Mouse (Mus musculus) embryo, embryonic 9.5 days (tissue): ENCODE results near the gene Gm8122.
"Not testable (repeated sequence)": the region's sequence is repeated elsewhere in the genome, so short reads cannot be mapped to it uniquely, and the experiment has no call there.

Source experiments
- DNase-seq: peaks from one replicate; pipeline ENCODE4 v3.0.0-alpha.2; 2017; ENCODE audit errors: extremely low spot score

The Gm8122 gene

DNA sequence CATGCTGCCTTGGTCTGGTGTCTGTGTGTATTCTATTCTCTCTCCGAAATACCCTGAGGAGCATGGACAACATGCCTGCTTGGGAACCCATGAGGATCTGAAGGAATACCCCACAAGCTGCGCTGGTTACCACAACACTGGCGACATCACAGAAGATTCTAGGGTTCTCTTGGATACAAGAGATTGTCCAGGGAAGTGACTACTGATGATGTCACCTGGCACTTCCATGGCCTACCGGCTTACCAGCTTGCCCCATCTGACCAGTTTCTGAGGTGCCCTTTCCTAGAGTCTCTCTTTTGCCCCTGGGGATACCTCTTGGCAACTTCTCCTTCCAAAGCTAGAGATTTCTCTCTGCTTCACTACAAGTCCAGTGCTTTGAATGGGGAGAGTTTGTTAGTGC is at the start of gene Gm8122:
TSS of gene Gm8122 (minus strand) at position 101 of the 400 bp plus-strand sequence.
- DNase-seq, result not testable (repeated sequence)

DNA sequence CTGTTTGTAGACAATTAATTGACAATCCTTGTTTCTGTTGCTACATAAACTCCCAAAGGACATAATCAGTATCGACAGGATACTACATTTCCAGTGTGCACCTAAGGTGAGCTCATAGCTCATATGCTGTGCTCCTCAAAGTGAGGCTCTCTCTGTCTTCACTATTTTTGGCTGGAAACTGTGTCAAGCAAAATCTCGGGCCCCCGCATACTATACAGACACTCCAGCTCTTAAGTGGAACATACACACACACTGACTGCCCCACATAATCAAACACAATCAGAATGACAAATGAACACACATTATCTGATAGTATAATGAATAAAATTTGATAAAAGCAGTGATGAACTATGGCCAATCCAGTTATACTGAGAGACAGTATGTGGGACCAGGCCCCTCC is 43.6 kb upstream of the Gm8122 start:
- DNase-seq, result not testable (repeated sequence)

DNA sequence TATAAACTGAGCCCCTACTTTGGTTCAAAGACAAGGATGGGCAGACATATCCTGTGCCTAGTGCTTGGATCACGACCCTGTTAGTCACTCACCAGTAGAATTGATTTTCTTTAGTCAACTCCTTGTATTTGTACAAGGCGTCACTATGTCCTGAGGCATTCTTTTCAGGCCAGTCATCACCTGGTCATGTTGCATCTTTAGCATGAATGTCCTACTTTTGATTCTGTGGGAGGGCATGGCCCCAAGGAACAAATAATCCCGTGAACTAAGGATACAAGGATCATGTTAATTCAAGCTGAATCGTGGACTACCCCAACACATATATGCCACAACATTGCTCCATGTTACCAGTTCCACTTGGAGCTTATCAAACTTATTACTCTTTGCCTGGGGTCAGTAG is 43.0 kb upstream of the Gm8122 start:
- not testable (repeated sequence) for DNase-seq

DNA sequence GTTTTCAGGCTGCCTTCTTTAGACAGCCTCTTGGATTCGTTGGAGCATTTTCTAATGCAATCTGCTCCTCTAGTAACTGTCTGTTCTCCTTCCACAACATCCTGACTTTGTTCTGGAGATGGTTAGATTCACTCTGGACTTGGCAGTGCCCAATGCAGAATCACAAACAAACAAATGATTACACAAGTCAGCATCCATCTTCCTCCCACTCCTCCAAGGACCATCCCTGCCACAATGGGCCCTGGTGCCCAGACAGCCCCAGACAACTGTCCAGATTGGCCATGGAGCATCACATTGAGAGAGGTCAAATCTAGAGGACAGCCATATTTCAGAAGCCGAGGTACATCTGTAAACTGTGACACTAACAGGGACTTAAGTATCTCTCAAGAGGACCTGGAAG is 42.4 kb upstream of the Gm8122 start:
- not testable (repeated sequence) for DNase-seq

DNA sequence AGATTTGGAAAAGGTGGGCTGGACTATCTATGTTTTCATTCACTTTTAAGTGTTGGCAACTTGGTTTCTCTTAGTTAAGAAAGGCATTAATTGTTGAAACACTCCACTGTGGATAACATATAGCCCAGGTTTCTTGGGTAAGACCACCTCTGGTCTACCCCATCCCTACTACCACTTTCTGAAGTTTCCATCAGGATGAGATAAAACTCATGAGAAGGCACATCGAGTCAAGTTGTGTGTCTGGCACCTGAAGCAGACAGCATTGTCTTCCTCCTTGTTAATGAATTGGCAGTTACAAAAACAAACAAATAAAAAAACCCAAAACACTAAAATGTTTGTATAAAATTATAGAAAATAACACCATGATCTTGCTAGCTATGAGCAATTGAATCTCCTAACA is 40.6 kb upstream of the Gm8122 start:
- DNase-seq, result not testable (repeated sequence)

DNA sequence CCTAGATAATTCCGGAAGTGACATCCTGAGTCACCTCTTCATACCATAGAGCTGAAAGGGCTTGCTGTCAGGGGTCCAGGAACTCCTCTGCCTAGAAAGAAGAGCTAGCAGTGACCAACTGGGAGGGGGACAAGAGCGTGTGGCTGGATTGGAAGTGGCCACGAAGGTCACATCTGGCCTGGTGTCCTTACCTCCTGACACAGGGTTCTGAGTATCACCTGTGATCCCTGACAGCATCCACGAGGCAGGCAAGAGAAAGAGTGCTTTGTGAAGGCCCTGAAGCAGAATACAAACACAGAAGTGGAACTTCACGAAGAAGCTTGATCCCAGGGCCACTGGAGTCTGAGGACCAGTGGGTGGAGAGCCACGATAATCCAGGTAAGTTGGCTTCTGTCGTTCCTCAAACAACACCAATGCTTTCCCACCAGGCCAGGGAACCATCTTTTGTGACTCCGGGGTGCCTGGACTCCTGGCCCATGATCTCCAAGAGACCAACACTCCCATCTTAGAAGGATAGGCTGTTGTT is 39.9 kb upstream of the Gm8122 start, which contains the start of gene Gm9732:
TSS of gene Gm9732 (plus strand) at position 51 of the 526 bp plus-strand sequence.
- DNase-seq, result not testable (repeated sequence)

DNA sequence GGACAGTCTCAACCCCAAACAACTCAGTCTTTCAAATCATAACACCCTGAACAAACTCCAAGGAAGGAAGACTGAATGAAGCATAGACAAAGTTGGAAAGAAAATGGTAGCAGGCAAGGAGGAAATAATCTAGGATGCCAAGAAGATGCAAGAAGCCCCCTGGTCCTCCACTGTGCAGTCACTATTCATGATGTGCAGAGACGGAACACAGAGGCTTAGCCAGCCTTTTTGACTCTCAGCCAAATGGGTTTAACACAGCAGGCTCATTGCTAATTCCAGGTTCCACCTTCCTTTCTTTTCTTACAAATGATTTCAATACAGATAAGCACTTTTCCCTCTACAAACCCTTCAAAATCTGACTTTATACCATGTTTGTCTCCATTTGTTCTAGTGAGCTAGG is 38.1 kb upstream of the Gm8122 start:
- not testable (repeated sequence) for DNase-seq

DNA sequence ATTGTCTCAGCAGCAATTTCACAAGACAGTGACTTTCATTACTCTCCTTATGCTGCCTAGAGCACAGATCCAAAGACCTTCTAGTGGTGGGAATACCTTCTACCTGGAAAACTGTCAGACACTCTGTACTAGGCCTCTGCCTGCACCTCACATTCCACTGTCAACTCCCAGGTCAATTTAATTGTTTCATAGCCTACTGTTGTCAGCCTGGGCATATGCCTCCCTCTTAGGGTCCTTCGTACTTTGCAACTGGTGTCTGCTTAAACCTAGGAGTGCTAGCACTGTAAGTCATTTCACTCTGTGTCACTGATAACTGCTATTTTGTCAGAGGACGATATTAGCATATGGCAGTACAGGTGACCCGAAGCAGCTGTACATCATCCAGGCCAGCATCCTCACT is 34.1 kb upstream of the Gm8122 start:
- DNase-seq, result not testable (repeated sequence)

DNA sequence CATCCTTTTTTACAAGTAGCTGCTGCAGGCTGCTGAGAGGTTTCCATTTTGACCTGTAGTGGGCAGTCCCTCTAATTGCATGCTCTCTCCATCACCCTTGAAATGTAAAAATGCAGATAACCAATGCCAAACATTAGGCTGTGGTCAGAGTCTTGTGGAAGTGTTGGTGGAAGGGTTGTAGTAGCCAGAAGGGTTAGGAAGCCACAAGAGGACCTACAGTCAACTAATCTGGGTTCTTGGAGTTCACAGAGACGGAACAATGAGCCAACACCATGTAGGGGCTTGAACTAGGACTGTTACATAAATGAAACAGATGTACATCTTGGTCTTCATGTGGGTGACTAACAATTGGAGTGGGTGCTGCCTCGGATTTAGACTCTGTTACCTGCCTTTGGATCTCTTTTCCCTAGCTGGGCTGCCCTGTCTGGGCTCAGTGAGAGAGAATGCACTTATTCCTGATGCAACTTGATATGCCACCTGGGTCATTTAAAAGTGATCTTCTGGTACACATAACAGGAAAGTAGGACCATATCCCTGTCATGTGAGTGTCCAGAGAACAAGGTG is 33.5 kb upstream of the Gm8122 start:
- not testable (repeated sequence) for DNase-seq

DNA sequence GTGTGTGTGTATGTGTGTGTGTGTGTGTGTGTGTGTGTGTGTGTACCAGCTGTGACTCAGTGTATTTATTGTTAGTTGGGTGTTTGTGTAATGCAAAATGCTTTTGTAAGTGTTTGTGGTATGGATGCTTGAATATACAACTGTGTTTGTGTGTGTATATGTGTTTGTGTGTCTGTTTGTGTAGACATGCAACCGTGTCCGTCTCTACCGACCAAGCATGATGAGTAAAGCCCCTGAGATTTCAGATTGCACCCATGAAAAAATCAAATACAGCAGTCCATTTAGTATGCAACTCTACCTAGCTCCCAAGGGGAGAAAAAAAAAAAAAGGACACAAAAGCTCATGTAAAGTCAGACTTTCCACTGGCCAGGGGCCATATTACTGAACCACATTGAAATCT is 28.3 kb upstream of the Gm8122 start:
- not testable (repeated sequence) for DNase-seq

DNA sequence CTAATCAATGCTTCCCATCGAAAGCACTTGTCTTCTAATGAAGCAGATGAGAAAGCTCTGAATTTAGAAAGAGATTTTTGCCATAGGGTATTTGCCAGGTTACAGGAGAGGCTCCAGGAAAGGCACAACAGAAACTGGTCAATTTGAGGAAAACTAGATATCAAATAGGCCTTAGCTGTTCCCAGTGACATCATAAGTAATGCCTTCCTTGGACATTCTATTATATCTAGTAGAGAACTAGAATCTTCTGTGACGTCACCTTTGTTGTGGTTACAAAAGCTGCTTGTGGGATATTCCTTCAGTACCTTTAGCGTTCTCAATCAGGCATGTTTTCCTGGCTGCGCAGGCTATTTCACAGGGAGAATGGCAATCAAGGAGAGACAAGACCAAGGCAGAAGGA is 23.2 kb upstream of the Gm8122 start, which contains the start of gene Gm8126:
TSS of gene Gm8126 (plus strand) at position 301 of the 400 bp plus-strand sequence.
- DNase-seq, result not testable (repeated sequence)

DNA sequence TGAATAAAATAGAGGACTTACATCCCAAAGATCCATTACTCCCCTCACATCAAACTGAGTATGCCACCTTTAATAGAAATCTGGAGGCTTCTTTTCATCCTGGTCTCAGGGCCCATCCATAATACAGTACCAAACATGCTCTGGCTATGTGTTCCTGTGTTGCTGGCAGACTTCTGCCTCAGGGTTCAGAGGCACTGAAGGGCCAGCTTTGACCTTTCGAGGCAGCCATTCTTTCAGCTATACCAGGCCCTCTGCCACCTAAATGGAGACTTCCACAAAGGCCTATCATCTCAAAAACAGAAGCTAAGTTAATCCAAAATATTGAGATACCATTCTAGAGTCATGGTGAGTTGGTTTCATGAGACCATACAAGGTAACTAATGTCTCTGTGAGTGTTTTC is 21.4 kb upstream of the Gm8122 start:
- not testable (repeated sequence) for DNase-seq

DNA sequence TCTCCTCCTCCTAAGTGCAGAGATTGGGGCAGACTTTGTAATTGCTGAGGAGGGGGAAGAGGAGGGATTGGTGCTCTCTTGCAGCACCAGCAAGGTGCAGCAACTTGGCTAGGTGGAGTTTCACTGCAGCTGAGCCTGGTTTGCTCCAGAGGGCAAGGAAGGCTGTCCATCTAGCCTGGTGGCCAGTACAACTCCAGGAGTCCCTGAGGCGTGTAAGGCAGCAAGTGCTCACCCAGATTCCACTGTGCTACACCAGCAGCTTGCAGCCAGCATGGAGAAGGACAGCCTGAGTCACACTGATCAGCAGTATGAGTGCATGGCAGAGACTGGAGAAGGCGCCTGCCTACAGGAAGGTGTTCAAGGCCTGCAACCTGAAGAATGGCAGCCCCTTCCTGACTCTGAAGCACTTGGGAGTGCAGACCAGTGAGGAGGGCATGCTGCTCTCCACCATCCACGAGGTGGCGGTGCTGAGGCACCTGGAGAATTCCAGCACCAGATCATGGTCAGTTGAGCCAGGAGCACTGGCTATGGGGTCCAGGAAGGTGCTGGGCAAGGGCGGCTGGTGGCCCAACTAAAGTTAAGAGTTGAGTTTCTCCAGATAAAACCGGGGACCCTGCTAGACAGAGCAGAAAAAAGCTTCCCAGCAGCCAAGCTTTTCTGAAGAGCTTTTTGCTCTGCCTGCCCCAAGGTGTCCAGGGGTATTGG is 15.6 kb upstream of the Gm8122 start:
- not testable (repeated sequence) for DNase-seq

DNA sequence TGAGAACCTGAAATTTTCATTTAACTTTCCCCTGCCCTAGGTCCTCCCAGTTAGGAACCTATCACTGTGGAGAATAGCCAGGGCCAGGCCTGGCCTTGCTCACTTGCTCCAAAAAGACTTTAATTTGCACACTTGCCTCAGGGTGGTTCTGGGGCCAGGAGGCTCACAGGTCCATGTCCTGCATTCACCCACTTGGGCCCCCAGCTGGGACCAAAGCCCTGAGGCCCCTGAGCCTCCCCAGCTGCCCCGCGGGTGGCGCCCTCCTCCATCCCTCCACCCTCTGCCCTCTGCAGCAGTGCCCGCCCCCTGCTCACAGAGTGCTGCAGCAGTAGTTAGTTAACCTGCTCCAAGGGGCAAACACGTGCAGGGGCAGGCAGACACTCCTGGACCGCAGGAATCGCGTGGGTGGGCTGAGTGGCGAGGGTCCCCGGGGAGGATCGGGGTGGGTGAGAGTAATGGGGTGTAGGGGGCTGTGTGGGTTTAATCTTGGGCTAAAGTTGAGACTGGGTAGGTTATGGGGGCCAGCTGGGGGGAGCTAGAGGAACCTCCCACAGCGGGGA is 14.6 kb upstream of the Gm8122 start:
- not testable (repeated sequence) for DNase-seq

DNA sequence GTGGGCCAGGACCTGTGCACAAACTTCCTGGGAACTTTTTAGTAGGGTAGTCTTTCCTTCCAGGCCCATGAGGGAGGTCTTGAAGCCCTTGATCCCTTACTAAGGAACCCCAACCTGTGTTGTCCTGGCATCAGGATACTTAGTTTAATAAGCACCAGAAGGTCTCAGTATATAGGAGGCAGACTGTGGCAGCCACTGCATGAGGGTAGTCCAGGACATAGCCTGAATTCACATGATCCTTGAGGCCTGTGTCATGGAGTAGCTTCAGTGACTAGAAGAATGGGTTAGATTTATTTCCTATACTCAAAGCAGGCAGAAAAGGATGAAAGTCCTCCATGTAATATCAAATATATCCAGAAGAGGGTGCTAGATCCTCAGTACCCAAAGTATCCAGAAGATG is 2.7 kb upstream of the Gm8122 start:
- not testable (repeated sequence) for DNase-seq
